Mouse (Mus musculus) liver, postnatal 0 days (tissue): ENCODE data around the gene Tmem60. TPM values are rescaled to one million over a fixed set of nuclear protein-coding genes. Genes with fewer than 3 reads are reported as not detected.
A peak's percentile ranks its signal among the peaks of the same experiment; 100 is the strongest.

Experiments used
- ATAC-seq: fragments of 200-750 bp; cut with Nextera tagmentation; 2 replicates; pipeline ENCODE4 v1.8.0; 2017; ENCODE audit warnings: mild to moderate bottlenecking, moderate library complexity
- DNase-seq: peaks from one replicate; pipeline ENCODE4 v3.0.0-alpha.2; 2016
- H3K27ac ChIP-seq: fragments of 300-500 bp; sonication (generic); 2 replicates; pipeline ENCODE4 v1.5.1; 2014; ENCODE audit warnings: antibody characterized with exemption, moderate library complexity, mild to moderate bottlenecking, low read depth
- H3K27me3 ChIP-seq: fragments of 300-500 bp; sonication (generic); 2 replicates; pipeline ENCODE4 v1.6.1; 2014; ENCODE audit warnings: low read length, control low read depth, mixed read lengths; ENCODE audit not compliant: insufficient read depth
- H3K36me3 ChIP-seq: fragments of 300-500 bp; sonication (generic); replicated peaks from 2 replicates; pipeline ENCODE4 v1.6.1; 2014; ENCODE audit warnings: mild to moderate bottlenecking, control low read depth, low read length, moderate library complexity, mixed read lengths; ENCODE audit not compliant: insufficient read depth
- H3K4me1 ChIP-seq: fragments of 300-500 bp; sonication (generic); 2 replicates; pipeline ENCODE4 v1.6.1; 2014; ENCODE audit warnings: antibody characterized with exemption, mild to moderate bottlenecking, control low read depth; ENCODE audit not compliant: insufficient read depth
- H3K4me2 ChIP-seq: fragments of 300-500 bp; sonication (generic); 2 replicates; pipeline ENCODE4 v1.6.1; 2014; ENCODE audit warnings: low read depth, mild to moderate bottlenecking, low read length, moderate library complexity, mixed read lengths
- H3K4me3 ChIP-seq: fragments of 300-500 bp; sonication (generic); 2 replicates; pipeline ENCODE4 v1.5.1; 2014; ENCODE audit warnings: low read depth, low read length
- H3K9ac ChIP-seq: fragments of 300-500 bp; sonication (generic); replicated peaks from 2 replicates; pipeline ENCODE4 v1.6.1; 2014; ENCODE audit warnings: mild to moderate bottlenecking, moderate library complexity
- H3K9me3 ChIP-seq: fragments of 300-500 bp; sonication (generic); 2 replicates; pipeline ENCODE4 v1.6.1; 2016; ENCODE audit warnings: mild to moderate bottlenecking, control low read depth, low read length, mixed read lengths
- CTCF ChIP-seq: sonication (generic); IDR thresholded peaks from 2 replicates; pipeline ENCODE4 v1.5.1; 2016; ENCODE audit warnings: antibody characterized with exemption, low read depth
- EP300 ChIP-seq: IDR thresholded peaks from 2 replicates; pipeline ENCODE4 v1.6.1; 2016; ENCODE audit warnings: antibody characterized with exemption, low read depth, mild to moderate bottlenecking
- WGBS: fragments of 180-500 bp; shearing (Covaris S2); extraction: QIAGEN DNeasy Blood & Tissue Kit; methylation state at CpG from one replicate; pipeline ENCODE4 v1.1.7; 2014; ENCODE audit not compliant: insufficient replicate concordance; 5-methylcytosine and 5-hydroxymethylcytosine counted together
- polyA plus RNA-seq: library from polyadenylated mRNA; unstranded; fragments of >200 nt; fragmentation: Nextera tagmentation; extraction: Ambion mirVana; gene quantifications from 2 replicates; pipeline ENCODE4 v1.2.1, GENCODE M21; 2015

The Tmem60 gene
- polyA plus RNA-seq, 1 experiment from 2014 or later = 49.7 TPM

DNA sequence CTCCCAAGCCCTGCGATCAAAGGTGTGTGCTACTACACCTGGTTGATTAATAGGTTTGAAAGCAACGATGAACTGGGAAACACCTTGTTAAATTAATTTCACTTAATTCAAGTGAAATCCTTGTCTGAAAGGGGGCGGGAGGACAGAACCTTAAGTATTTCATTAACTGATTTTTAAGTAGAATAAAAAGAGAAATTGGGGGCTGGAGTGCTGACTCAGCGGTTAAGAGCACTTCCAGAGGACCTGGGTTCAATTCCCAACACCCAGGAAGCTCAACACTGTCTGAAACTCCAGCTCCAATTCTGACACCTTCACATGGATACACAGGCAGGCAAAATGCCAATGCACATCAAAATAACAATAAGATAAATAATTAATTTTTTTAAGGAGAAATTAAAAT is 37.0 kb downstream of the Tmem60 start:
- WGBS = 91% methylated on average over 4 of the region's 4 CpGs

DNA sequence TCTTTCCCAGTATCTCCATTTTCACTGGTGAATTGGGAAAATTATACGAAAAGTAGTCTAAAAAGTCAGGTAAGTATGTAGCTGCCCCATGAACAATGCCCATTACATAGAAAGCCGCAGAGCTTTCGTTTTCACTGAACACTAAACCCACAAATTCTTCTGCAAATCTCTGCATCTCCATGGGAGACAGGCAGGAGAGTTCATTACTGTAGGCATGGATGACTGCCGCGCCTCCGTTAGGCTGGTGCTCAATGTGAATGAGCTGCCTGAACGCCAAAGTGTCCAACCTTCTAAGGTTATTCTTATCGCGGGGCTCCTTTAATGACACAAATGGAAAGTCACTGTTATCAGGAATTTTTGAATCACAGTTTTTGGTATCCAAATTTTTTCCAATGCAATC is 37.6 kb downstream of the Tmem60 start:
- ATAC-seq (no peak), DNase-seq (no peak)
- H3K9ac ChIP-seq = no peak overlapping the region
- H3K27ac ChIP-seq = no peak overlapping the region
- no peaks in the 10 kb centered on the region for H3K4me1 ChIP-seq
- H3K9me3 ChIP-seq = no peaks in the 10 kb centered on the region
- H3K4me3 ChIP-seq = no peak overlapping the region
- no peak for TF ChIP-seq CTCF
- TF ChIP-seq EP300 = no peak
- H3K36me3 ChIP-seq = peaks cover 23% of the 10 kb centered on the region
- no peak overlapping the region for H3K4me2 ChIP-seq
- WGBS = 94% methylated on average over 9 of the region's 9 CpGs
- H3K27me3 ChIP-seq = no peaks in the 10 kb centered on the region

More for the DNA sequence above, 37.0 kb downstream of the Tmem60 start:
- Histone ChIP-seq H3K27ac (no peak overlapping the region), H3K4me1 (no peaks in the 10 kb centered on the region), H3K27me3 (no peaks in the 10 kb centered on the region), H3K9ac (no peak overlapping the region), H3K36me3 (peaks cover 23% of the 10 kb centered on the region), H3K9me3 (no peaks in the 10 kb centered on the region), H3K4me2 (no peak overlapping the region), H3K4me3 (no peak overlapping the region)
- no peak for DNase-seq
- TF ChIP-seq CTCF (no peak), EP300 (no peak)
- ATAC-seq = no peak

DNA sequence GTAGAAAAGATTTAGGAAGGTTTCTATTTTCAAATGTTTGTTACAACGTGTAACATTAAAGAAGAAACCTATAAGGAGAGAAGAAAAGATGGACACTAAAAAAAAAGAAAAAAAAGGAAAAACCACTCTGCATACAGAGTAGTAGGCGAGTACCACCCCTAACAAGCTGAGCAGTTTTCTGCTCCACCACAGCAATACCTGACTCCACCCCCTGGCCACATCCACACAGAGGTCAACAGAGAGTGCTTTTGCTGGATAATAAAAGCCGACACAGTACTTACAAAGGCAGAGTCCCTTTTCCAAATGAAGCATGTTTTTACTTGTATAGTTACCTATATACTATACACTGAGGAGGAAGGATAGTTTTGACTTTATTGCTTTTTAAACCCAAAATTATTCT is 42.6 kb downstream of the Tmem60 start:
- Histone ChIP-seq H3K4me2 (no peak overlapping the region), H3K27me3 (no peaks in the 10 kb centered on the region), H3K9ac (no peak overlapping the region), H3K4me3 (no peak overlapping the region), H3K36me3 (peaks cover 18% of the 10 kb centered on the region), H3K27ac (no peak overlapping the region), H3K4me1 (0 out of 2 replicates have a peak, but pooled peaks cover 2% of the 10 kb centered on the region), H3K9me3 (no peaks in the 10 kb centered on the region)
- WGBS = 59% methylated on average over 3 of the region's 3 CpGs
- no peak for TF ChIP-seq CTCF
- TF ChIP-seq EP300 = no peak
- no peak for DNase-seq
- ATAC-seq = no peak

DNA sequence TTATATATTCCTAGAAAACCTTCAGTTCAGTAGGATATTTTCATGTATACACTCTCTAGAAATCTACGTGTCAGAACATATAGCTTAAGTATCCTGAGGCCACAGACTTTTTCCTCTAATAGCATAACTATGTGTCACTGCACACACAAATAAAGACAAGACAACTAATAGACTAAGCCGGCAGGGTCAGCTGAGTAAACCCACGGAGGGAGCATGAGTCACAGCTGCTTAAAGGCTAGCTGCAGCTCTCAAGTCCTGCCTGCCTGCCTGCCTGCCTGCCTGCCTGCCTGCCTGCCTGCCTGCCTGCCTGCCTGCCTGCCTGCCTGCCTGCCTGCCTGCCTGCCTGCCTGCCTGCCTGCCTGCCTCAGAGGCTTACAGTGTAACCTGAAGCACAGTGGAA is 43.5 kb downstream of the Tmem60 start:
- Histone ChIP-seq H3K27ac (no peak overlapping the region), H3K36me3 (peaks cover 15% of the 10 kb centered on the region), H3K4me1 (peaks cover 6% of the 10 kb centered on the region), H3K4me3 (no peak overlapping the region), H3K27me3 (no peaks in the 10 kb centered on the region), H3K9me3 (no peaks in the 10 kb centered on the region), H3K9ac (no peak overlapping the region), H3K4me2 (no peak overlapping the region)
- no peak for TF ChIP-seq EP300
- ATAC-seq = no peak
- 80% methylated on average over 3 of the region's 3 CpGs for WGBS
- DNase-seq = no peak

DNA sequence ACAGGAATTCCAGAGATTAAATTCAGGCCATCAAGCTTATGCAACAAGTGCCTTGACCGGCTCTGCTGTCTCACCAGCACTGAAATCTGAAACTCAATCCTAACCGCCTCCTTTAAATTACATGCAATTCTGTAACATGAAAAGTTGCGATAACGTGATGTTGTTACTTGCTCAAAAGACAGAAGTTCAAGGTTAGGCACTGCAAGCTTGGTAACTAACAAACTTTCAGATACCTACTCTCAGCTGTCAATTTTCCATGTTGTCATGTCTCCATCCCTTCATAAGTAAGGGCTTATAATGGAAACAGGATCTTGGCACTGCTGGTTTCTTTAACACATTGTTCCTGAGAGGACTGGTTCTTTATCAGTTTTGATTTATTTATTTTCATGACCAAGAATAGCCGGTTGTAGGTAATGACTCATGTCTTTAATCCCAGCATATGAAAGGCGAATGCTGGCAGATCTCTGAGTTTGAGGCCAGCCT is 47.7 kb downstream of the Tmem60 start:
- Histone ChIP-seq H3K4me1 (peaks cover 31% of the 10 kb centered on the region), H3K4me3 (no peak overlapping the region), H3K36me3 (0 out of 2 replicates have a peak, but pooled peaks cover 5% of the 10 kb centered on the region), H3K27ac (no peak overlapping the region), H3K4me2 (no peak overlapping the region), H3K27me3 (no peaks in the 10 kb centered on the region), H3K9ac (no peak overlapping the region), H3K9me3 (no peaks in the 10 kb centered on the region)
- ATAC-seq (no peak), DNase-seq (no peak)
- WGBS = 70% methylated on average over 6 of the region's 6 CpGs
- TF ChIP-seq EP300 (no peak), CTCF (no peak)

DNA sequence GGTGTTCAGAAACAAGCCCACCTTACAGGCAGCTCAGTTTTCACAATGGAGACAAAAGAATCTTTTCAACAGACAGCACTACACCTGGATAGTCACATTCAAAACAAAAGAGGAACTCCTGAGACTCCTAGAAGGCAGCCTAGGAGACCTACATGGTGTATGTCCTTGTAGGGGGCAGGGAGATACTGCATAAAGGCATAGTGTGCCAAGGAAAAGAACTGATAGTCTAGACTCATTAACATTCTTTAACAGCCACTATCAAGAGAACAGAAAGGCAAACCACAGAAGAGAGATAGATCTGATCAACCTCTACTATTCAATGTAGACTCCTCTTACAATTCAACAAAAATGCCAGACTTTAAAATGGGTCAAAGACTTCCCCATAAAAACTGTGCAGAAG is 48.4 kb downstream of the Tmem60 start:
- H3K4me3 ChIP-seq = no peak overlapping the region
- H3K36me3 ChIP-seq = 0 out of 2 replicates have a peak, but pooled peaks cover 5% of the 10 kb centered on the region
- ATAC-seq = no peak
- TF ChIP-seq CTCF (no peak), EP300 (no peak)
- no peak for DNase-seq
- H3K9me3 ChIP-seq = no peaks in the 10 kb centered on the region
- H3K27ac ChIP-seq = no peak overlapping the region
- no peak overlapping the region for H3K4me2 ChIP-seq
- no peak overlapping the region for H3K9ac ChIP-seq
- H3K4me1 ChIP-seq = peaks cover 33% of the 10 kb centered on the region
- H3K27me3 ChIP-seq = no peaks in the 10 kb centered on the region

DNA sequence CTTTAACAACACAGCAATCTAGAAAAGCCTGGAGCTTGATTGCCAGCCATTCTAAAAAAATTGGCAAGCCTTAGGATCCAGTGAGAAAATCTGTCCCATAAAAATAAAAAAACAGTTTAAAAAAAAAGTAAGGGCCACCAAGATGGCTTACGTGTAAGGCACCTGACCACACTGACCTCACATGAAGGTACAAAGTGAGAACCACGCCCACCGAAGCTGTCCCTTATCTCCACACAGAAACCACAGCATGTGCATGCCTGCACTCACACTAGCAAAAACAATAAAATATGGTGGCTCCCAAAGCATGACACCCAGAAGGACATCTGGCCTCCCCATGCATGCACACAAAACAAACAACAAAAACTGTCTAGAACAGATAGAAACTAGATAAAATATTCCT is 49.3 kb downstream of the Tmem60 start:
- WGBS = 50% methylated on average over 3 of the region's 3 CpGs
- Histone ChIP-seq H3K4me2 (no peak overlapping the region), H3K4me3 (no peak overlapping the region)

More for the DNA sequence above, 49.3 kb downstream of the Tmem60 start:
- DNase-seq (no peak), ATAC-seq (peak; percentile 72)
- peaks cover 42% of the 10 kb centered on the region for H3K4me1 ChIP-seq
- no peaks in the 10 kb centered on the region for H3K9me3 ChIP-seq
- H3K36me3 ChIP-seq = no peaks in the 10 kb centered on the region
- H3K27me3 ChIP-seq = no peaks in the 10 kb centered on the region
- no peak overlapping the region for H3K27ac ChIP-seq
- H3K9ac ChIP-seq = no peak overlapping the region
- TF ChIP-seq EP300 (no peak), CTCF (no peak)
